Mouse (Mus musculus): ENCODE measurements at regions not wholly inside any gene's neighbourhood (a gene's known extent, or its start where the extent isn't known, plus 50 kb on each side); places are given as distances from the start of the nearest gene placed in this dataset.

DNA sequence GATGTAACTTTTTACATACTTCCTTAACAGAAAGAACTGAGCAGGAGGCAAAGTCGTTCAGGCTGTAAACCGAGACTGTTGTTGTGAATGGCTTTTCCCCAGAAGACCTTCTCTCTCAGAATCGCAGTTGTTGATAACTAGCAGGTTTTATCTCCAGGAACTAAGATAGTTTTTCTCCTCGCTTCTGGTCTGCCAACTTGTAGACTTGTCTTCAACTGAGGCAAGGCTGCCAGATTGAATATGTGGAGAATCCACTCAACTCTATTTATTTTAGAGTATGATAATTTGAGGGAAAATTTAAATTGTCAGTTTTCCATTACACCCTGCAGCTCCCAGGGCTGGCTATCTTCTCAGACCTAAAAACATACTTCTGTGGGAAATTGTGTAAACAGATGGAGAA is 206.6 kb upstream of the Tet2 start:
- TF ChIP-seq CTCF (conservative IDR thresholded peaks at IDR 0.05; ENCODE audit: insufficient read depth, insufficient read length, low read depth, low read length): no peak
- no peak for TF ChIP-seq POLR2A (IDR thresholded peaks at IDR 0.05; ENCODE audit: low read depth, low read length)

Measured in kidney, adult 2 months (tissue).